Mouse (Mus musculus): ENCODE results near the gene Olfr875. TPM values are rescaled to one million over a fixed set of nuclear protein-coding genes. Genes with fewer than 3 reads are reported as not detected.

Gene Olfr875
- polyA plus RNA-seq (2014; fragmentation: Nextera tagmentation; extraction: Ambion mirVana) = not detected in 2 replicates

DNA sequence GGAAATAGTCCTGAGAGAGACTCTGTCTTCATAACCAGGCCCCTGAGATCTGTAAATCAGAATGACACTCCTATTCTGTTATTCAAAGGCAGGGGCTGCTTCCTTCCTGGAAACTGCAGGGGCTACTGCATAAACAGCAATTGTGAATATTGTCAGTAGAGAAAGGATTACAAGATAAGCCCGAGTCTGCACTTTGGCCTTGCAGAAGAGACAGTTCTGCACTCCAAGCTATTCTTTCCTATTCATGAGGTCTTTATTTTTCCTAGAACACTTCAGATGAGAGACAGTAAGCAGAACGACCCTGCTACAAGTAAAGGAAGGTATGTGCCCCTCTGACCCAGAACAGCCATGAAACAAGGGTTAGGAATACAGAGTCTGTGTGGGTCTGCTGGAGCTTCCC lies at the start of gene Olfr875:
Gene Olfr875 (plus strand): TSS at position 99 of the 400 bp plus-strand sequence.
- Histone ChIP-seq H3K36me3 (ENCODE audit: control insufficient read depth, insufficient read depth, low read length) (no peaks in the 10 kb centered on the region), H3K9me3 (ENCODE audit: control insufficient read depth, low read length) (no peaks in the 10 kb centered on the region), H3K27ac (ENCODE audit: low read depth, low read length) (no peak within 1 kb of the TSS), H3K27me3 (ENCODE audit: control insufficient read depth, insufficient read depth, low read length) (no peaks in the 10 kb centered on the region), H3K4me2 (ENCODE audit: low read depth) (no peak within 1 kb of the TSS), H3K4me1 (ENCODE audit: control insufficient read depth, insufficient read depth, low read length) (no peaks in the 10 kb centered on the region), H3K4me3 (ENCODE audit: low read depth, low read length) (no peak within 1 kb of the TSS), H3K9ac (ENCODE audit: low read length) (no peak within 1 kb of the TSS)
- DNase-seq (ENCODE audit: low spot score) = no peak
- no peak for ATAC-seq (ENCODE audit: insufficient read depth, low FRiP score, low TSS enrichment)
- 37% methylated on average over 2 of the region's 2 CpGs for WGBS

GRCm38 (mm10) chr9:37734310-37734709 lies 37.3 kb upstream of the Olfr875 start:
- H3K36me3 ChIP-seq (ENCODE audit: control insufficient read depth, insufficient read depth, low read length) = no peaks in the 10 kb centered on the region
- WGBS = 97% methylated on average over 1 of the region's 1 CpGs
- H3K27me3 ChIP-seq (ENCODE audit: control insufficient read depth, insufficient read depth, low read length) = no peaks in the 10 kb centered on the region
- no peaks in the 10 kb centered on the region for H3K4me1 ChIP-seq (ENCODE audit: control insufficient read depth, insufficient read depth, low read length)
- DNase-seq (ENCODE audit: low spot score) (no peak), ATAC-seq (ENCODE audit: insufficient read depth, low FRiP score, low TSS enrichment) (no peak)
- no peaks in the 10 kb centered on the region for H3K9me3 ChIP-seq (ENCODE audit: control insufficient read depth, low read length)
- no peak overlapping the region for H3K4me2 ChIP-seq (ENCODE audit: low read depth)
- H3K27ac ChIP-seq (ENCODE audit: low read depth, low read length) = no peak overlapping the region
- no peak overlapping the region for H3K9ac ChIP-seq (ENCODE audit: low read length)
- H3K4me3 ChIP-seq (ENCODE audit: low read depth, low read length) = no peak overlapping the region

DNA sequence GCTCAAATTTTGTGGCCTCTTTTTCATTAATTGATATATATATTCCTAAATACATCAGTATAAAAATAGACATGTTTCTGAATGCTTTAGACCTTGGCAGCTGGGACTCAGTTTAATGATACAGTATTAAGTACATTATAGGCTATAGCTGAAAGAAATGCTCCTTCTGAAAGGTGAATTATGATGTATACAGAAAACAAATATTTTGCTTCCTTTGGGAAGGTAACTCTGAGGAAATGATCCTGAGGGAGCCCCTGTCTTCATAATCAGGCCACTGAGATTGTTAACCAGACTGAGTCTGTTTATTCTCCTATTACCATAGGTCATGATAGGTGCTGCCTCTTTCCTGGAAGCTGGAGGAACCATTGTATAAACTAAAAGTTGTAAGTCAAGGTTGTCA lies 26.9 kb upstream of the Olfr875 start, which contains the start of gene Olfr874:
Gene Olfr874 (plus strand): TSS at position 301 of the 400 bp plus-strand sequence.
- Histone ChIP-seq H3K36me3 (ENCODE audit: control insufficient read depth, insufficient read depth, low read length) (no peaks in the 10 kb centered on the region), H3K9ac (ENCODE audit: low read length) (no peak within 1 kb of the TSS), H3K4me1 (ENCODE audit: control insufficient read depth, insufficient read depth, low read length) (no peaks in the 10 kb centered on the region), H3K4me2 (ENCODE audit: low read depth) (no peak within 1 kb of the TSS), H3K4me3 (ENCODE audit: low read depth, low read length) (no peak within 1 kb of the TSS), H3K9me3 (ENCODE audit: control insufficient read depth, low read length) (no peaks in the 10 kb centered on the region), H3K27ac (ENCODE audit: low read depth, low read length) (no peak within 1 kb of the TSS), H3K27me3 (ENCODE audit: control insufficient read depth, insufficient read depth, low read length) (no peaks in the 10 kb centered on the region)
- ATAC-seq (ENCODE audit: insufficient read depth, low FRiP score, low TSS enrichment) = no peak
- no peak for DNase-seq (ENCODE audit: low spot score)

- Histone ChIP-seq H3K9me3 (ENCODE audit: control insufficient read depth, low read length) (no peaks in the 10 kb centered on the region), H3K9ac (ENCODE audit: low read length) (no peak overlapping the region), H3K4me2 (ENCODE audit: low read depth) (no peak overlapping the region), H3K27me3 (ENCODE audit: control insufficient read depth, insufficient read depth, low read length) (no peaks in the 10 kb centered on the region), H3K36me3 (ENCODE audit: control insufficient read depth, insufficient read depth, low read length) (no peaks in the 10 kb centered on the region), H3K27ac (ENCODE audit: low read depth, low read length) (no peak overlapping the region), H3K4me3 (ENCODE audit: low read depth, low read length) (no peak overlapping the region), H3K4me1 (ENCODE audit: control insufficient read depth, insufficient read depth, low read length) (no peaks in the 10 kb centered on the region)
- WGBS = 34% methylated on average over 7 of the region's 7 CpGs
- ATAC-seq (ENCODE audit: insufficient read depth, low FRiP score, low TSS enrichment) (0 out of 2 replicates have a peak, but pooled peaks have one; percentile 45), DNase-seq (ENCODE audit: low spot score) (peak; percentile 14)
Measured at GRCm38 (mm10) chr9:37750319-37751075, 21.2 kb upstream of the Olfr875 start.

- Histone ChIP-seq H3K4me1 (ENCODE audit: control insufficient read depth, insufficient read depth, low read length) (no peaks in the 10 kb centered on the region), H3K4me2 (ENCODE audit: low read depth) (no peak overlapping the region), H3K36me3 (ENCODE audit: control insufficient read depth, insufficient read depth, low read length) (no peaks in the 10 kb centered on the region), H3K27me3 (ENCODE audit: control insufficient read depth, insufficient read depth, low read length) (no peaks in the 10 kb centered on the region), H3K4me3 (ENCODE audit: low read depth, low read length) (no peak overlapping the region), H3K9me3 (ENCODE audit: control insufficient read depth, low read length) (no peaks in the 10 kb centered on the region), H3K27ac (ENCODE audit: low read depth, low read length) (no peak overlapping the region), H3K9ac (ENCODE audit: low read length) (no peak overlapping the region)
- 69% methylated on average over 2 of the region's 2 CpGs for WGBS
- DNase-seq (ENCODE audit: low spot score) (no peak), ATAC-seq (ENCODE audit: insufficient read depth, low FRiP score, low TSS enrichment) (no peak)
Measured at GRCm38 (mm10) chr9:37751467-37751866, 20.2 kb upstream of the Olfr875 start.

DNA sequence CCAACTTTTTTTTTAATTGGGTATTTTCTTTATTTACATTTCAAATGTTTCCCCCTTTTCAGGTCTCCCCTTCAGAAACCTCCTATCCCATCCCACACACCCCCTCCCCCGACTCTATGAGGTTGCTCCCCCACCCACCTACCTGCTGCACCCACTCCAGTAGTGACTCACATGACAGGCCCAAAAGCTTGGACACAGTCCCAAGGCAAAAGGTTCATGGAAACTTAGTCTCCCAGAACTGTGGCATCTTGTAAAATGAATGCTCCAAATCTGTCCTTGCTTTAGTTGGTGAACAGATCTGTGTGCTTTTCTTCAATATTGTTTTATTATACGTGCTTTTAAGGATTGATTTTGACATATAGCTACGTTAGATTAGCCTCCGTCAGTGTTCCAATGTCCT lies 19.7 kb upstream of the Olfr875 start:
- 70% methylated on average over 4 of the region's 4 CpGs for WGBS
- no peaks in the 10 kb centered on the region for H3K4me1 ChIP-seq (ENCODE audit: control insufficient read depth, insufficient read depth, low read length)
- H3K27ac ChIP-seq (ENCODE audit: low read depth, low read length) = no peak overlapping the region
- DNase-seq (ENCODE audit: low spot score) (no peak), ATAC-seq (ENCODE audit: insufficient read depth, low FRiP score, low TSS enrichment) (no peak)
- no peak overlapping the region for H3K4me2 ChIP-seq (ENCODE audit: low read depth)
- H3K9ac ChIP-seq (ENCODE audit: low read length) = no peak overlapping the region
- H3K36me3 ChIP-seq (ENCODE audit: control insufficient read depth, insufficient read depth, low read length) = no peaks in the 10 kb centered on the region
- H3K4me3 ChIP-seq (ENCODE audit: low read depth, low read length) = no peak overlapping the region
- no peaks in the 10 kb centered on the region for H3K27me3 ChIP-seq (ENCODE audit: control insufficient read depth, insufficient read depth, low read length)
- H3K9me3 ChIP-seq (ENCODE audit: control insufficient read depth, low read length) = no peaks in the 10 kb centered on the region

DNA sequence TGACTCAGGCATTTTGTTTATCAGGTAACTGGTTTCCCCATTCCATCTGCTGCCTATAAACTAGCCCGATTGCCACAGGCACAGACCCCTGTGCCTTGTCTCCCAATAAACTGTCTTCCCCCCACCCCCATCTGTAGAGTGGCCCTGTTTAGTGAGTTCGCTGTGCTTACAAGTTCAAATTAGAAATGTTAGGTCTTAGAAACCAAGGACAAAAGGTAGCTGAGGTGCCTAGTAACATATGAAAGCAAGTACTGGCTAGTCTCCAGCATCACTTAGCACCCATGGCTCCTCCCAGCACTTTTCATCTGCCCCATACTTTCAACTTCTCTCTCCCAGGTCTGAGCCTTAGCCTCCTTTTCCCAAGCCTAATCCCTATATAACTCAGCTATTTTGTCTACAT lies 9.9 kb upstream of the Olfr875 start:
- Histone ChIP-seq H3K27me3 (ENCODE audit: control insufficient read depth, insufficient read depth, low read length) (no peaks in the 10 kb centered on the region), H3K4me1 (ENCODE audit: control insufficient read depth, insufficient read depth, low read length) (no peaks in the 10 kb centered on the region), H3K4me2 (ENCODE audit: low read depth) (no peak overlapping the region), H3K4me3 (ENCODE audit: low read depth, low read length) (no peak overlapping the region), H3K36me3 (ENCODE audit: control insufficient read depth, insufficient read depth, low read length) (no peaks in the 10 kb centered on the region), H3K9me3 (ENCODE audit: control insufficient read depth, low read length) (no peaks in the 10 kb centered on the region), H3K27ac (ENCODE audit: low read depth, low read length) (no peak overlapping the region), H3K9ac (ENCODE audit: low read length) (no peak overlapping the region)
- 72% methylated on average over 2 of the region's 2 CpGs for WGBS
- DNase-seq (ENCODE audit: low spot score) (no peak), ATAC-seq (ENCODE audit: insufficient read depth, low FRiP score, low TSS enrichment) (no peak)

DNA sequence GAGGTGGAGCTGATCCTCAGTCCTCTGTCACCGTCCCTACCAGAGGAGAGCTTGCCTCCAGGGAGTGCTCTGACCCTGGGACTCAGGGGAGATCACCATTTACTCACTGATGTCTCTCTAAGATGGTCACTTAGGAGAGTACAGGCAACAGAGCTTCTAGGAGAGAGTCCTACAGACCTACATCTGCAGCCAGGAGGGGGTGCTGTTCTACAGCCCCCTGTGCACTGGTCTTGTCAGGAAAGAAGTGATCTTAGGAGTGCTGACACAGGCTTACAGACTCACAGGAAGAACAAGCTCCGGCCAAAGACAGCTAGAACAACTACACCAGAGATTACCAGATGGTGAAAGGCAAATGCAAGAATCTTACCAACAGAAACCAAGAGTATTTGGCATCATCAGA lies 9.1 kb upstream of the Olfr875 start:
- no peaks in the 10 kb centered on the region for H3K36me3 ChIP-seq (ENCODE audit: control insufficient read depth, insufficient read depth, low read length)
- ATAC-seq (ENCODE audit: insufficient read depth, low FRiP score, low TSS enrichment) (no peak), DNase-seq (ENCODE audit: low spot score) (no peak)
- 68% methylated on average over 2 of the region's 2 CpGs for WGBS
- no peaks in the 10 kb centered on the region for H3K27me3 ChIP-seq (ENCODE audit: control insufficient read depth, insufficient read depth, low read length)
- H3K9me3 ChIP-seq (ENCODE audit: control insufficient read depth, low read length) = no peaks in the 10 kb centered on the region
- H3K4me2 ChIP-seq (ENCODE audit: low read depth) = no peak overlapping the region
- no peaks in the 10 kb centered on the region for H3K4me1 ChIP-seq (ENCODE audit: control insufficient read depth, insufficient read depth, low read length)
- no peak overlapping the region for H3K9ac ChIP-seq (ENCODE audit: low read length)
- no peak overlapping the region for H3K27ac ChIP-seq (ENCODE audit: low read depth, low read length)
- no peak overlapping the region for H3K4me3 ChIP-seq (ENCODE audit: low read depth, low read length)

- no peak for ATAC-seq (ENCODE audit: insufficient read depth, low FRiP score, low TSS enrichment)
- WGBS = 79% methylated on average over 2 of the region's 2 CpGs
Measured at GRCm38 (mm10) chr9:37770661-37771060, 996 bp upstream of the Olfr875 start.

More at GRCm38 (mm10) chr9:37770661-37771060, 996 bp upstream of the Olfr875 start:
- Histone ChIP-seq H3K27ac (ENCODE audit: low read depth, low read length) (no peak overlapping the region), H3K4me2 (ENCODE audit: low read depth) (no peak overlapping the region), H3K9ac (ENCODE audit: low read length) (no peak overlapping the region), H3K36me3 (ENCODE audit: control insufficient read depth, insufficient read depth, low read length) (no peaks in the 10 kb centered on the region), H3K4me1 (ENCODE audit: control insufficient read depth, insufficient read depth, low read length) (no peaks in the 10 kb centered on the region), H3K9me3 (ENCODE audit: control insufficient read depth, low read length) (no peaks in the 10 kb centered on the region), H3K27me3 (ENCODE audit: control insufficient read depth, insufficient read depth, low read length) (no peaks in the 10 kb centered on the region), H3K4me3 (ENCODE audit: low read depth, low read length) (no peak overlapping the region)
- no peak for DNase-seq (ENCODE audit: low spot score)

All from neural tube, embryonic 11.5 days (tissue).